Mouse (Mus musculus): Measurements from ENCODE around the gene Nsun4. TPM values are rescaled to one million over a fixed set of nuclear protein-coding genes. Genes with fewer than 3 reads are reported as not detected.
A peak's percentile ranks its signal among the peaks of the same experiment; 100 is the strongest.

The Nsun4 gene
- polyA plus RNA-seq, 1 experiment from 2014 or later: 18.7 TPM

DNA sequence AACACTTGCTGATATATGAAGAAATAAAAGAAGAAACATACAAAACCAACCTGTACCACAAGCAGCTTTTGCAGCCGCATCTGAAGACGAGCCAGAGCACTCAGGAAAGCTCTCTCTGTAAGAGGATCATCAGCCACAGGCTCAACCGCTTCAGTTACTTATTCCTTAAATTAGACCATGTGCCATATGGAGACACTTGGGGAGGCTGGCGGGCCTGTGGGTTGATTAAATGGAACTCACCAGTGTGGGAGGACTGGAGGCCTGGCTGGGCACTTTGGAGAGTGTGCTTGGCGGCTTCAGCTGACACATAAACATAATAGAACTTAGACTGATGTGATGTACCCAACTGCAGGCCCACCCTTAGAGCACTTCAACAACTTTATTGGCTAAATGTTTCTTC lies 20.3 kb downstream of the Nsun4 start:
- 89% methylated on average over 5 of the region's 5 CpGs for WGBS
- DNase-seq (ENCODE audit: low spot score): no peak
- no peak overlapping the region for H3K4me3 ChIP-seq
- no peaks in the 10 kb centered on the region for H3K9me3 ChIP-seq
- H3K27me3 ChIP-seq (replicated peaks; ENCODE audit: low read depth, poor library complexity, severe bottlenecking): no peaks in the 10 kb centered on the region
- H3K36me3 ChIP-seq (replicated peaks): peaks cover 57% of the 10 kb centered on the region
- H3K27ac ChIP-seq (replicated peaks): no peak overlapping the region
- no peaks in the 10 kb centered on the region for H3K4me1 ChIP-seq

DNA sequence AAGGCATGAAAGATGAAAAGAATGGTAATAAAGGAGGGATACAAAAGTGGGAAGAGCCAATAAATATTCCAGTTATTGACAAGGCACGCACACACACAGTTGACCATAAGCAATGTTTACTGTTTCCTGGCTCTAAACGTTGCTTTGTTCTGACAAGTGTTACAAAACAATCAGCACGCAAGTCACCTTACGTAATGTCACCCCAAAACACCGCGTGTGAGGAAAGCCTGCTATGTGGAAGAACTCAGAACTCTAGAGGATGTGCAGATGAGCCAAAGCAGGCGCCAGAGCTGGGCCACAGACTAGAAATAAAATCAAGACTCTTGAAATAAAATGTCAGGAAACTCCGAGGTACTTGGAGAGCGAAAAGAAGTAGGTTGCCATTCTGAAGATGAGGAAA lies 20.8 kb downstream of the Nsun4 start:
- Histone ChIP-seq H3K4me3 (no peak overlapping the region), H3K27me3 (replicated peaks; ENCODE audit: low read depth, poor library complexity, severe bottlenecking) (no peaks in the 10 kb centered on the region), H3K4me1 (no peaks in the 10 kb centered on the region), H3K27ac (replicated peaks) (no peak overlapping the region), H3K9me3 (no peaks in the 10 kb centered on the region), H3K36me3 (replicated peaks) (peaks cover 53% of the 10 kb centered on the region)
- no peak for DNase-seq (ENCODE audit: low spot score)
- WGBS: 88% methylated on average over 9 of the region's 9 CpGs

DNA sequence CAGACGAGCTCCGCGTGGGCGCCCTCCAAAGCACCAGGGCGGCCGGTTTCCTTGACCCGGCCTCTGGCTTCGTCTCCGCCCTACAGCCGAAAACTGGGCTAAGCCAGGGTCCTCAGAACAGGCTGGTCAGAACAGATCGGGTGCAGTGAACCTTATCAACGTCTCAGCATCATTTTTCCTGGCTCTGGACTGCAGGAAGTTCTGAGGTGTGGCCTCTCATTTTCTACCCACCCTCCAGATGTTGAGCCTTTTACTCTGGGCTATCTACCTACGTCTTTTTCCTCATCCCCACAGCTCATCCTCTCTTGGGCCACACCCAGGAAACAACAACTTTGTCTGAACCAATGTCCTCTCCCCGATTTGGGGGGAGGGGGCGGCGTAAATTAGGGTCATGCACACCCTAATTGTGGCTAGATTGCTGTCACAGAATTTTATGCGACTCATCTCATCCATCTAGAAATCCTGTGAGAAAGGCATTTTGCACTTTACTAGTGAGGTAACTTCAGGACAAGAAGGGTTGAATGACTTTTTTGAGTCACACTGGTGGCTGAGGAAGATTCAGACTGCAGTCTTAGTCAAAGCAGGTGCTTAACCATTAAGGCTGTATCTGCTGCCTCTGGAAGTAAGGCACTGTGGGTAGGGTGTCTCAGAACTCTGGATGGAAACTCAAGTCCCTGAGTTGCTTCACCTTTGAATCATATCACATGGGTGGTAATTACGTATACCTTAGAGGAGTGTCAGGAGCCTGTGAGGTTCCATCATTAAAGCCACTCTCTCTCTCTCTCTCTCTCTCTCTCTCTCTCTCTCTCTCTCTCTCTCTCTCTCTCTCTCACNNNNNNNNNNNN lies 35.6 kb downstream of the Nsun4 start, which contains the start of gene Faah:
Gene Faah (minus strand): TSS at position 25 of the 845 bp plus-strand sequence.
- 7% methylated on average over 18 of the region's 18 CpGs for WGBS
- H3K27me3 ChIP-seq (replicated peaks; ENCODE audit: low read depth, poor library complexity, severe bottlenecking): peaks cover 78% of the 10 kb centered on the region
- H3K27ac ChIP-seq (replicated peaks): peak within 1 kb of the TSS; percentile 73

DNA sequence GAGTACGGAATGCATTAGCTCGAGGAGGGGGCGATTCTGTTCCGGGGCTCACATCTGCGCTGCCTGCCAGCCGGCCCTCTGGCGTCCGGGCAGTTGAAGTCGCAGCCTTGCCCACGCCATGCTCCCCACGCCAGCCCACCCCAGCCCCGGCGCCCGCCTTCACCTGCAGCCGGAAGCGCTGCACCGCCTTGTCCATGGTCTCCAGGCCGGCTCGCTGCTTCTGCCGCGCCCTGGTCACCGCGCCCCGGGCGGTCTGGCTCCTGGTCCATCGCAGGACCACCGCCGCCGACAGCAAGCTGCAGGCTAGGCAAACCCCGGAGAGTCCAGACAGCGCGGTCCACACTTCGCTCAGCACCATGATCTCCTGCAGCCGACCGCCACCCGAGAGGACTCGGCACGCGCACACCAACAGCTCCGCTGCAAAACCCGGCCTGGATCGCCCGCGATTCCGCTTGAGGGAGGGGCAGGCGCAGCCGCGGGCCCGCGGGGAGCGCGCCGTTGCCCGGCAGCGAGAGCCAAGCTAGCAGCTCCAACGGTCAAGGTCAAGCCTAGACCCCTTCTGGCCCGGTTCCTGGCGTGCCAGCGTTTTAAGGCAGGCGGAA lies 36.3 kb downstream of the Nsun4 start:
- under 1% methylated on average over 60 of the region's 60 CpGs for WGBS
- H3K9me3 ChIP-seq: no peaks in the 10 kb centered on the region
- H3K27me3 ChIP-seq (replicated peaks; ENCODE audit: low read depth, poor library complexity, severe bottlenecking): peaks cover 78% of the 10 kb centered on the region
- peak overlapping the region; percentile 73 for H3K27ac ChIP-seq (replicated peaks)
- H3K36me3 ChIP-seq (replicated peaks): no peaks in the 10 kb centered on the region
- H3K4me1 ChIP-seq: peaks cover 12% of the 10 kb centered on the region
- peak overlapping the region; percentile 74 for H3K4me3 ChIP-seq
- peak; percentile 87 for DNase-seq (ENCODE audit: low spot score)

More for the DNA sequence above, 35.6 kb downstream of the Nsun4 start, which contains the start of gene Faah:
- H3K36me3 ChIP-seq (replicated peaks): no peaks in the 10 kb centered on the region
- H3K4me1 ChIP-seq: peaks cover 12% of the 10 kb centered on the region
- H3K9me3 ChIP-seq: no peaks in the 10 kb centered on the region
- DNase-seq (ENCODE audit: low spot score): no peak
- peak within 1 kb of the TSS; percentile 74 for H3K4me3 ChIP-seq

DNA sequence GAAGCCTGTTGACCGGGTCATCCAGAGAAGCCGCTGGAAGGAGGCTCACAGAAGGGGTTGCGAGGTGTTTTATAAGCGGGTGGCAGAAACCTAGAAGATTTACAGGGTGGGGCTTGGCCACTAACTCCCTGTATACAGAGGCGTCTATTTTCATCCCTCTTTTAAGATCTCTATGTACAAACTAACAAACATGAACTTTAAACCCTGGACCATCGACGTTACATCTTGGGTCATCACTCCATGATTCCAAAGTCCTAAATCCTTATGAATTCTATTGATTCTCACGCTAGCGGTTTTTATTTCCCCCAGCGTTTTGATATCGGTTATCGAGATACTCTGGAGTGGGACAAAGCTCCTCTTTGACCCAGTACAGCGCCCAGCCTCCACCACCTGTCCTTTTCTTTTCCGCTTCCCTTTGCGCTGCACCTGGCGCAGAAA lies 36.8 kb downstream of the Nsun4 start:
- H3K27ac ChIP-seq (replicated peaks): 0 out of 2 replicates have a peak overlapping the region, but pooled peaks have one; percentile 73

DNA sequence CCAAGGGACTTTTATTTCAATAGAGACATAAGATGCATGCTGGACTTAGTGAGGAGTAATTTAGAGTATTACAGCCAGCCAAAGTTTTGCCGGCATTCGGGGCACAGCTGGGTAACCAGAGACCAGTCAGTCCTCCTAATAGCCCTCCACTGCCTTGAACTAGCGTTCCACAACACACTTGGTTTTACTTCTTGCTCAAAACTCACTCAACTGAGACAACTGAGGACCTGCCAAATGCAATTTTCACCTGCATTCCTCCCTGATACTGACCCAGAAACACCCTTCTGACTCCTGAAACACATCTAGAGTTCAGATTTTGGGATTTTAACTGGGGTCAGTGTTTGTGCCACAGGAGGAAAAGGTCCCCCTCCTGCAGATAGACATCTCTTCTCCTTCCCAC lies 37.3 kb downstream of the Nsun4 start:
- Histone ChIP-seq H3K4me1 (peaks cover 12% of the 10 kb centered on the region), H3K4me3 (peak overlapping the region; percentile 74), H3K36me3 (replicated peaks) (no peaks in the 10 kb centered on the region), H3K27ac (replicated peaks) (no peak overlapping the region), H3K9me3 (no peaks in the 10 kb centered on the region), H3K27me3 (replicated peaks; ENCODE audit: low read depth, poor library complexity, severe bottlenecking) (peaks cover 76% of the 10 kb centered on the region)
- DNase-seq (ENCODE audit: low spot score): no peak
- 52% methylated on average over 3 of the region's 3 CpGs for WGBS

More for the DNA sequence above, 36.8 kb downstream of the Nsun4 start:
- Histone ChIP-seq H3K4me1 (peaks cover 12% of the 10 kb centered on the region), H3K27me3 (replicated peaks; ENCODE audit: low read depth, poor library complexity, severe bottlenecking) (peaks cover 74% of the 10 kb centered on the region), H3K4me3 (peak overlapping the region; percentile 74), H3K9me3 (no peaks in the 10 kb centered on the region), H3K36me3 (replicated peaks) (no peaks in the 10 kb centered on the region)
- no peak for DNase-seq (ENCODE audit: low spot score)
- WGBS: 12% methylated on average over 16 of the region's 16 CpGs

DNA sequence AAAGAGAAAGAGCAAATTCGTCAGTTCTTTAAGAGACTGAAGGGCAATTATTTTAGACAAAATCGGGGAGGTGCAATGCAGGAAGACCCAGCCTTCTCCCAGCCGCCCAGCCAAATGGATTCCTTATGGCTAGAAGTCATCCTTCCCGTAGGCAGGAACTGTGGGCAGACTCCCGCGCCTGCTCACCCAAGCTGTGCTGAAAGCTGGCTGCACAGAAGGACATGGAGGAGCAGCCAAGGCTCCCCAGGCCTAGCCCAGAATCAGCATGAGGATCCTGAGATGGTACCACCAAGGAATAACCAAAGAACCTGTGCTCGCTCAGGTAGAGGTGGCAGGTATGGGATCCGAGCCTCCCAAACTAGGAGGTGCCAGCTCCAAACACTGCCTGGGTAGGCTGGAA lies 37.7 kb downstream of the Nsun4 start:
- no peak for DNase-seq (ENCODE audit: low spot score)
- WGBS: 61% methylated on average over 8 of the region's 8 CpGs
- peaks cover 77% of the 10 kb centered on the region for H3K27me3 ChIP-seq (replicated peaks; ENCODE audit: low read depth, poor library complexity, severe bottlenecking)
- H3K36me3 ChIP-seq (replicated peaks): no peaks in the 10 kb centered on the region
- H3K27ac ChIP-seq (replicated peaks): no peak overlapping the region
- no peaks in the 10 kb centered on the region for H3K9me3 ChIP-seq
- peaks cover 12% of the 10 kb centered on the region for H3K4me1 ChIP-seq
- no peak overlapping the region for H3K4me3 ChIP-seq

DNA sequence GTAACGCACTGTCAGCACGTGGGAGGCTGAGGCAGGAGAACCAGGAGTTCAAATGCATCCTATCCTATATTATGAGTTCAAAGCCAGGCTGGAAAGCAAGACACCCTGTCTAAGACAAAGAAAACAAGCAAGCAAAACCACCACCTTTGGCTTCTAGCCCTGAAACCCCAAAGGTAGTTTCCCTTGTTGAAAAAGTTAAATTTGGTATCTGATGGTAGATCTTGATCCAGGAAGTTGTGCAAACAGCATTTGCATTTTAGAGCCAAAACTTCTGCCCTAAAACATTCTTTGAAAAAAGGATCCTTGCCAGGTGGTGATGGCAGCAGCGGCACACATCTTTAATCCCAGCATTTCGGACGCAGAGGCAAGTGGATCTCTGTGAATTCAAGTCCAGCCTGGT lies 38.2 kb downstream of the Nsun4 start:
- Histone ChIP-seq H3K27ac (replicated peaks) (no peak overlapping the region), H3K36me3 (replicated peaks) (no peaks in the 10 kb centered on the region), H3K4me1 (peaks cover 12% of the 10 kb centered on the region), H3K27me3 (replicated peaks; ENCODE audit: low read depth, poor library complexity, severe bottlenecking) (peaks cover 77% of the 10 kb centered on the region), H3K4me3 (no peak overlapping the region), H3K9me3 (no peaks in the 10 kb centered on the region)
- WGBS: 87% methylated on average over 5 of the region's 5 CpGs
- no peak for DNase-seq (ENCODE audit: low spot score)

DNA sequence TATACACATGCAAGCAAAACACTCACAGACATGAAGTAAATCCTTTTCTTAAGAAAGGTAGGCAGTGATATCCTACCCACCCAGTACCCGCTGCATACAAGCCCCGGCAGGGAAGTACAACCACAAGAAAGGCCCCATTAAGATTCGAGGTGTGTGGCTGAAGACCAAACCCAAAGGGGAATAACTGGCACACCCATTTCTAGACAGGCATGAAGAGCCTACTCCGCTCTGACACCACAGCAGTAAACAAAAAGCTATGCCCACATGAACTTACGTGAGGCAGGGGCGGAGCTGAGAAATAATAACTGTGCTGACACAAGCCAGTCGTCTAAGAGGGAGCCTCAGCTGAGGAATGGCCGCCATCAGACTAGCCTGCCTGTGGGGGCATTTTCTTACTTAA lies 43.5 kb downstream of the Nsun4 start:
- Histone ChIP-seq H3K4me3 (no peak overlapping the region), H3K9me3 (no peaks in the 10 kb centered on the region), H3K36me3 (replicated peaks) (no peaks in the 10 kb centered on the region), H3K27ac (replicated peaks) (no peak overlapping the region), H3K27me3 (replicated peaks; ENCODE audit: low read depth, poor library complexity, severe bottlenecking) (peaks cover 49% of the 10 kb centered on the region), H3K4me1 (0 out of 2 replicates have a peak, but pooled peaks cover 5% of the 10 kb centered on the region)
- 84% methylated on average over 8 of the region's 8 CpGs for WGBS
- no peak for DNase-seq (ENCODE audit: low spot score)

DNA sequence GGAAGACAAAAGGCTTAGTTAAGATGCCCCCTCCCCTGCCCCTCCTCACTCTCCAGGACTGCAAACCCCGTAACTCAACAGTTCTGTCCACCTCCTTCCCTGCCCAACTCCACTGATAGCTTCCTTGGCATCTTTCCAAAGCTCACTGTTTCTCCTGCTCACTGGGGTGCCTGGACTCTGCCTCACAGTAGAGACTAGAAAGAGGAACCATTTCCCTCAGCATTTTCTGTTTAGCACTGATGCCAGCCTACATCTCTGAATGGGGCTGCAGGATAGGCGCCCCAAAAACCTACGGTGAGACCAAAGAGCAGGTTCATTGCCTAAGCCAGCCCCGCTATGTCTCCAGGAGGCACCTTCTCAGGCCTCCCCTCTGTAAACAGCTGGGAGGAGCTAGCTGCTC lies 52.5 kb downstream of the Nsun4 start:
- no peak overlapping the region for H3K27ac ChIP-seq (replicated peaks)
- no peak overlapping the region for H3K4me3 ChIP-seq
- peaks cover 4% of the 10 kb centered on the region; the same call in 1 of the 2 replicates for H3K4me1 ChIP-seq
- no peaks in the 10 kb centered on the region for H3K9me3 ChIP-seq
- peaks cover 21% of the 10 kb centered on the region; the same call in 1 of the 2 replicates for H3K27me3 ChIP-seq (replicated peaks; ENCODE audit: low read depth, poor library complexity, severe bottlenecking)
- WGBS: 75% methylated on average over 4 of the region's 4 CpGs
- H3K36me3 ChIP-seq (replicated peaks): no peaks in the 10 kb centered on the region
- DNase-seq (ENCODE audit: low spot score): no peak

DNA sequence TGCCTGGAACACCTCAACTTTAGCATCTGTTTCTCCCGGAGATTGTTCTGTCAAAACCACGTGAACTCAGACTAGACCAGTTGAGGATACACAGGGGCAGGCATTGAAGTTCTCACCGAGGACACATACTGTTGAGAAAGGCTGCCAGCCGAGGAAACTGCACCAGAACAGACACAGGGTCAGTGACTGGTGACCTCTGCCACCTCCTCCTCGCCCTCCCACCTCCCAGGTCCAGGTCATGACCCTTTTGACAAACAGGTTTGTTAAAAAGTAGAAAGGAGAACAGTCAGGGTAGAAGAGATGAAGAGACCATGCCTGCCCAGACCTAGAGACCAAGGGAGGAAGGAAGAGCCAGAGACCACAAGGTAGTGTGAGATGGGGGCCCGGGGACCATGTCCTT lies 53.0 kb downstream of the Nsun4 start:
- Histone ChIP-seq H3K4me3 (no peak overlapping the region), H3K9me3 (no peaks in the 10 kb centered on the region), H3K27ac (replicated peaks) (no peak overlapping the region), H3K27me3 (replicated peaks; ENCODE audit: low read depth, poor library complexity, severe bottlenecking) (peaks cover 19% of the 10 kb centered on the region; the same call in 1 of the 2 replicates), H3K36me3 (replicated peaks) (no peaks in the 10 kb centered on the region), H3K4me1 (peaks cover 4% of the 10 kb centered on the region; the same call in 1 of the 2 replicates)
- WGBS: 42% methylated on average over 6 of the region's 6 CpGs
- no peak for DNase-seq (ENCODE audit: low spot score)

DNA sequence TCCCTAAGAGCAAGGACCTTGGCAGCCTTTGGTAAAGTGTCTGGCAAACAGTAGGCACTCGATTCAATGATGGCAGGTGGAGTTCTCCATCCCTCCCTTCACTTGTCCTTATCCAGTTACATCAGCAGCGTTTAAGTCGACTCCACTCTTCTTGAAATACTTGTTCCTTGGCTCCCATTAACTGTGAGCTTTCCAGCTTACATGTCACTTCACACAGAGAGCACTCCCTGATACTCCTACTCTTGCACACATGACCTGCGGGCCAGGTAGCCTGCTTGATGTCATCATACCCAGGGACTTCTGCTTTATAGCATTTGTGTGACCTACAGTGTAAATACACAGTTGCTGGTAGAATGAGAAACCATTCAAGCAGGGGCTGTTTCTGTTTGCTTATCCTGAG lies 56.9 kb downstream of the Nsun4 start:
- H3K4me1 ChIP-seq: peaks cover 4% of the 10 kb centered on the region; the same call in 1 of the 2 replicates
- no peak for DNase-seq (ENCODE audit: low spot score)
- H3K36me3 ChIP-seq (replicated peaks): no peaks in the 10 kb centered on the region
- H3K9me3 ChIP-seq: peaks cover 3% of the 10 kb centered on the region; the same call in 1 of the 2 replicates
- H3K4me3 ChIP-seq: no peak overlapping the region
- no peak overlapping the region for H3K27ac ChIP-seq (replicated peaks)
- H3K27me3 ChIP-seq (replicated peaks; ENCODE audit: low read depth, poor library complexity, severe bottlenecking): no peaks in the 10 kb centered on the region
- 82% methylated on average over 4 of the region's 4 CpGs for WGBS

DNA sequence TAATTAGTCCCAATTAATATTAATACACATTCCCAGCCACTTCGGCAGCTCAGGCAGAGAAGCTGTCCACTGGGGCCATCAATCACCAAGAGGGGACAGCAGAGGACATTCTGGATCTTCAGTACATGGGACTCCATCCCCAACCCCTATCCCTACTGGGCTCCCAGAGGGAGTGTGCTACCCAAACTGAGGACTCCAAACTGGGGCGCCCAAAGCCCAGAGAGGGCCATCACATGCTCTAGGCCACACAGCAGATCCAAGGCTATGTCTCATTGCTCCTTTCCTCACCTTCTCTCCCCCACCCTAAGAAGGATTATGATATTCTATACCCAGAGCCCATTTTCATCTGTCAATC lies 58.3 kb downstream of the Nsun4 start:
- no peak overlapping the region for H3K27ac ChIP-seq (replicated peaks)
- WGBS: 79% methylated on average over 2 of the region's 2 CpGs
- H3K4me3 ChIP-seq: no peak overlapping the region
- no peaks in the 10 kb centered on the region for H3K36me3 ChIP-seq (replicated peaks)
- H3K27me3 ChIP-seq (replicated peaks; ENCODE audit: low read depth, poor library complexity, severe bottlenecking): no peaks in the 10 kb centered on the region
- peaks cover 6% of the 10 kb centered on the region; the same call in 1 of the 2 replicates for H3K9me3 ChIP-seq
- DNase-seq (ENCODE audit: low spot score): no peak
- no peaks in the 10 kb centered on the region for H3K4me1 ChIP-seq

Data from embryonic facial prominence, embryonic 10.5 days (tissue).